Mouse (Mus musculus): ENCODE results near the gene Cdkl5.

Cdkl5 gene

DNA sequence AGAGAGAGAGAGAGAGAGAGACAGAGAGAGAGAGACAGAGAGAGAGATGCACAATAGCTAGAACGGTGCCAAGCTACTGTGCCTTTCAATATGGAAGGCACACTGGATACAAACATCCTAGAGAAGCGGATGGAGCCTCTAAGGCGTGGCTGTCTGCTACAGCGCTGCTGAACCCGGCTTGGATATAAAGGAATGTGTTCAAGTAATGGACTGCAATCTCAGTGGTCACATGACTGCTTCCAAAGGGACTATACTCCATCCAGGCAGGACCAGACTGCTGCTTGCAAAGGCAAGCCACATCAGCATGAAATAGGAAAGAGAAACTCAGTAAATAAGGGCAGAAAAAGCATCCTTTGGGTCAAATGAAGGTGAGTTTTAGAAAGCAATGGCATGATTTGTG is 258.9 kb downstream of the Cdkl5 start, which contains the start of gene Ppef1:
TSS of gene Ppef1 (minus strand) at position 116 of the 400 bp plus-strand sequence.
- DNase-seq (ENCODE audit: low read depth), result no peak
